Mouse (Mus musculus): ENCODE data around the gene Pgs1. TPM values are rescaled to one million over a fixed set of nuclear protein-coding genes. Genes with fewer than 3 reads are reported as not detected.

Pgs1 gene
- polyA plus RNA-seq, 1 experiment from 2014 or later, result 14.6 TPM

DNA sequence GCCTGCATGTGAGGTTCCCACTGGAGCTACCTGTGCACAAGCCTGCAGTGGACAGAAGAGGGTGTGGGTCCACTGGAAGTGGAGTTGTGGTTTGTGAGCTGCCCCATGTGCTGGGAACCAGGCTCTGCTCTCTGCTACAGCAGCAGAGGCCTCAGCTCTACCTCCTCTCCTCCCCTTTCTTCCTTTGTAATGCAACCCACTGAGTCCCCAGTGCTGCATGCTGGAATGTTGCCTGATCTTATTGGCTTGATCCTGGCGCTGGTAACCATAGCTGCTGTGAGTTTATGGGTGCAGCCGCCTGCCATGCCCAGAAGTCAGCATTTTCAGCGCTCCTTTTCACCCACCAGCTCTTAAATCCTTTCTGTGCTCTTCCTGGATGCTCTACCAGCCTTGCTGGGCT is 10.0 kb downstream of the Pgs1 start:
- H3K4me1 ChIP-seq (replicated peaks), result peaks cover 83% of the 10 kb centered on the region
- 0 out of 2 replicates have a peak overlapping the region, but pooled peaks have one; percentile 14 for H3K27ac ChIP-seq (replicated peaks)
- no peaks in the 10 kb centered on the region for H3K27me3 ChIP-seq
- no peak overlapping the region for H3K4me3 ChIP-seq (replicated peaks)
- peaks cover 29% of the 10 kb centered on the region for H3K36me3 ChIP-seq (replicated peaks)
- H3K9ac ChIP-seq, result no peak overlapping the region
- ATAC-seq (ENCODE audit: insufficient read depth), result no peak
- H3K4me2 ChIP-seq, result no peak overlapping the region
- H3K9me3 ChIP-seq (replicated peaks), result no peaks in the 10 kb centered on the region
- WGBS (ENCODE audit: insufficient replicate concordance), result 62% methylated on average over 3 of the region's 3 CpGs

DNA sequence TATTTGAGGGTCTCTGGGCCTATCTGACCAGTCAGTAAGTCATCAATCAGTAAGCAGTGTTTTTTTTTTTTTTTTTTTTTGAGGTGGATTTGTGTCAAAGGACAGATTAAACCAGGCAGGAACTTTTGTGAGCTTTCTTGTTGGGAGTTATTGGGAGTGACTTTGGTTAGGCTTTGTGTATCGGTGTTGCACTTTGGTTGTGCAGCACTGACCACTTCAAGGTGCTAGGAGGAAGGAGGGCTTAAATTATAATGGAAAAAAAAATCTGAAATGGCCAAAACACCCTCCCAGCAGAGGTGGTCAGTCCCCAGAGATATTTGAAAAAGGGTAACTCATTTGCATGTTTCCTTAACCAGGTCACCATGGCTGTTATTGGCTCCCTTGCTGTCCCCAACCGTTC is 11.0 kb downstream of the Pgs1 start:
- Histone ChIP-seq H3K27ac (replicated peaks) (no peak overlapping the region), H3K4me2 (no peak overlapping the region), H3K9ac (no peak overlapping the region), H3K4me3 (replicated peaks) (no peak overlapping the region), H3K9me3 (replicated peaks) (no peaks in the 10 kb centered on the region), H3K4me1 (replicated peaks) (peaks cover 83% of the 10 kb centered on the region), H3K27me3 (no peaks in the 10 kb centered on the region), H3K36me3 (replicated peaks) (peaks cover 40% of the 10 kb centered on the region)
- ATAC-seq (ENCODE audit: insufficient read depth), result no peak
- WGBS (ENCODE audit: insufficient replicate concordance), result 88% methylated on average over 2 of the region's 2 CpGs

DNA sequence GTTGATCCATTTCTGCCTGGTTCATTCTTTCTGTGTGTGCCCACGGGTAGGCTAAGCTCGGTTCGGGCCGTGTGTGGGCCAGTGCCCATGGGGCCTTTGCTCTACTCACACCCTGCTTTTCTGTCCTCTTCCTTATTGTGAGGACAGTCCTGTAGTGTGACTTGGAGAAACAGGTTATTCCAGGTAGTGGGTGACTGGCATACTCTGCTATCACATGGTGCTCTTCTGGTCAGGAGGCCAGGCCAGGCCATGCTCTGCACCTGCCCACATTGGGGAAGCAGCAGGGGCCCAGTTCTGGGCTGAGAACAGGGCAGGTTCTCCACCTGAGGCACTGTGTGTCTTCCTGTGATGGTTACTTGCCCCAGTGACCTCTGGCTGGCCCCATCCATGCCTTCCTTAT is 12.3 kb downstream of the Pgs1 start:
- H3K4me1 ChIP-seq (replicated peaks), result peaks cover 71% of the 10 kb centered on the region
- peak overlapping the region; percentile 100 for H3K27ac ChIP-seq (replicated peaks)
- 86% methylated on average over 4 of the region's 4 CpGs for WGBS (ENCODE audit: insufficient replicate concordance)
- no peaks in the 10 kb centered on the region for H3K9me3 ChIP-seq (replicated peaks)
- no peak overlapping the region for H3K4me3 ChIP-seq (replicated peaks)
- no peak overlapping the region for H3K4me2 ChIP-seq
- H3K27me3 ChIP-seq, result no peaks in the 10 kb centered on the region
- no peak for ATAC-seq (ENCODE audit: insufficient read depth)
- H3K9ac ChIP-seq, result no peak overlapping the region
- H3K36me3 ChIP-seq (replicated peaks), result peaks cover 51% of the 10 kb centered on the region

DNA sequence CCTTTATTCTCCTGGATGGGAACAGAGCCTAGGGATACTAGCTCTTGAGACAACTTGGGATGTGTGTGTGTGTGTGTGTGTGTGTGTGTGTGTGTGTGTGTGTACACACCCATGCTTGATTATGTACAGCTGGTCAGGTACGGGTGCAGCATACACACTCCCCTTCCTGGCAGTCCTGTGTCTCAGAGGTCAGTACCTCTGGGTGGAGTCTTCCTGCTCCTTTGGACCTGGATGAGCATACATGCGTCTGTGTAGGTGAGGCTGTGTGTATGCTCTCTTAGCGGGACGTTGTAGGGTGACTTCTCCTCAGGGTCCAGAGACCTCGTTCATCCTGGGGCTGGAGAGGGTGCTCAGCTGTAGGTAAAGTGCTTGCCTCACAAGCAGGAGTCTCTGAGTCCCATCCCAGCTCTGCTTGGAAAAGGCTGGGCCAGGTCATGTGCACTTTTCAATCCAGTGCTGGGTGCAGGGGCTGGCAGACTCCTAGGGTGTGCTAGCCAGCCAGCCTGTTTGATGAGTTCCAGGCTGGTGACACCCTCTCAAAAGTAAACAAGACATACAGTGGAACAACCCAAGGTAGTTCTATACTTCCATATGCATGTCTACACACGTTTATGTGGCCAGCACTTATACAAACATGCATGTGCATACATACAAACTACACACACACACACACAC is 13.3 kb downstream of the Pgs1 start:
- no peak for ATAC-seq (ENCODE audit: insufficient read depth)
- Histone ChIP-seq H3K9me3 (replicated peaks) (no peaks in the 10 kb centered on the region), H3K27me3 (no peaks in the 10 kb centered on the region), H3K4me3 (replicated peaks) (no peak overlapping the region), H3K9ac (peak overlapping the region; percentile 19; the same call in 1 of the 2 replicates), H3K36me3 (replicated peaks) (peaks cover 61% of the 10 kb centered on the region), H3K27ac (replicated peaks) (peak overlapping the region; percentile 100), H3K4me1 (replicated peaks) (peaks cover 67% of the 10 kb centered on the region), H3K4me2 (no peak overlapping the region)
- 72% methylated on average over 6 of the region's 6 CpGs for WGBS (ENCODE audit: insufficient replicate concordance)

DNA sequence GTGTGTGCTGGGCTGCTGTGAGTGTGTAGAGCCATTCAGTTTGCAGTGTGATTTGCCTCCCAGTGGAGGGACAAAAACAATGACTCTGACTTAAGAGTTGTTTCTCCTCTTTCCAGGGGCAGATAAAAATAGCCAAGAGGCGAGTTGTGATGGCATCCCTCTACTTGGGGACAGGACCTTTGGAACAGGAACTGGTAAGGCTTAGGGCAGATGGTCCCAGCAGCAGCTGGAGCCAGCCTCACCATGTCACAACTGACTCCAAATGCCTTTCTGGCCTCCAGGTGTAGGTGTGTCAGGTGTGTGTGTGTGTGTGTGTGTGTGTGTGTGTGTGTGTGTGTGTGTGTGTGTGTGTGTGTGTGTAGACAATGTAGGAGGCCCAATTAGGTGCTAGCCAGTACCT is 14.0 kb downstream of the Pgs1 start:
- H3K4me1 ChIP-seq (replicated peaks), result peaks cover 60% of the 10 kb centered on the region
- ATAC-seq (ENCODE audit: insufficient read depth), result peak; percentile 10; the same call in 1 of the 2 replicates
- H3K27ac ChIP-seq (replicated peaks), result peak overlapping the region; percentile 100
- no peaks in the 10 kb centered on the region for H3K27me3 ChIP-seq
- H3K9me3 ChIP-seq (replicated peaks), result no peaks in the 10 kb centered on the region
- 20% methylated on average over 1 of the region's 1 CpGs for WGBS (ENCODE audit: insufficient replicate concordance)
- peaks cover 68% of the 10 kb centered on the region for H3K36me3 ChIP-seq (replicated peaks)
- peak overlapping the region; percentile 72 for H3K4me2 ChIP-seq
- H3K9ac ChIP-seq, result peak overlapping the region; percentile 19; the same call in 1 of the 2 replicates
- H3K4me3 ChIP-seq (replicated peaks), result no peak overlapping the region

DNA sequence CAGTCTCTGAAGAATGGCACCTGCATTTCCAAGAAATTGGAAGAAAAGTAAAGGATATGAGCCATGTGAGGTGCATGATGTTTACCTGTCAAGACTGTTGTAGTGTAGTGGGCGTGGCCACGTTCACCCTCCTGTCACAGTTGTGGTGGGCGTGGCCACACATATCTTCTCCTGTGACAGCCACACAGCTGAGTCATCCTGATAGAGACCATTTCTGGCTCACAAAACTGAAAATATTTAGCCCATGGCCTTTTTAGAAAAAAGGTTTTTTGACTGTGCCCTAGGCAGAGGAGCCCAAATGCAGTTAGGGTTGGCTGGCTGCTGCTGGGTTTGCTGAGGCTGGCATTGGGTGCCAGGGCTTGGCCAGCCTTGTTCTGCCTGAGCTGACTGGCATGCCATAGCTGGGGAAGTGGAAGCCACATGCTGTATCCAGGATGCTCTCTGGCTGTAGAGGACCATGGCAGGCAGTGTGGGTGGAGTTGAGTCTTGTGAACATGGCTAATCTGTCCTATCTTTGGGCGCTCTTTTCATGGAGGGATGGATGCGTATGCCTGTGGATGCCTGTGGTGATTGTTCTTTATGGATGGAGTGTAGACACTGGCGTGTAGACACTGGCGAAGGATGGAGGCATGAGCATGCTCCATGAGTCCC is 14.6 kb downstream of the Pgs1 start:
- Histone ChIP-seq H3K9me3 (replicated peaks) (no peaks in the 10 kb centered on the region), H3K4me3 (replicated peaks) (peak overlapping the region; percentile 39), H3K27ac (replicated peaks) (peak overlapping the region; percentile 100), H3K9ac (peak overlapping the region; percentile 61), H3K4me1 (replicated peaks) (peaks cover 54% of the 10 kb centered on the region), H3K27me3 (no peaks in the 10 kb centered on the region), H3K36me3 (replicated peaks) (peaks cover 74% of the 10 kb centered on the region), H3K4me2 (peak overlapping the region; percentile 72)
- peak; percentile 88 for ATAC-seq (ENCODE audit: insufficient read depth)
- WGBS (ENCODE audit: insufficient replicate concordance), result 51% methylated on average over 7 of the region's 7 CpGs

DNA sequence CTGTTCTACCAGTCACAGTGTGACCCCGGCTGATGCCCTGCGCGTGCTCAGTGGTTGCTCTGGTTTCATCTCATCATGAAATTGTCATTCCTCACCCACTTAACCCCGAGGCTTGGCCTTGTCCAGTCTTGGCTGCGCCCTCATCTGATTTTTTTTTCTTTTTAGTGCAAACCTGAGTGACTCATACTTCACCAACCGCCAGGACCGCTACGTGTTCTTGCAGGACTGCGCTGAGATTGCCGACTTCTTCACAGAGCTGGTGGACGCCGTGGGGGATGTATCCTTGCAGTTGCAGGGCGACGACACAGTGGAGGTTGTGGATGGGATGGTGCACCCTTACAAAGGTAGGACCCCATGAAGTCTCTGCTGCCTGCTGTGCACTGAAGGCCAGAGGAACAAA is 17.1 kb downstream of the Pgs1 start:
- Histone ChIP-seq H3K27me3 (no peaks in the 10 kb centered on the region), H3K4me3 (replicated peaks) (no peak overlapping the region), H3K9me3 (replicated peaks) (no peaks in the 10 kb centered on the region), H3K9ac (no peak overlapping the region), H3K36me3 (replicated peaks) (peaks cover 82% of the 10 kb centered on the region), H3K4me1 (replicated peaks) (peaks cover 62% of the 10 kb centered on the region), H3K27ac (replicated peaks) (peak overlapping the region; percentile 29; the same call in 1 of the 2 replicates), H3K4me2 (no peak overlapping the region)
- ATAC-seq (ENCODE audit: insufficient read depth), result no peak
- 87% methylated on average over 14 of the region's 14 CpGs for WGBS (ENCODE audit: insufficient replicate concordance)

DNA sequence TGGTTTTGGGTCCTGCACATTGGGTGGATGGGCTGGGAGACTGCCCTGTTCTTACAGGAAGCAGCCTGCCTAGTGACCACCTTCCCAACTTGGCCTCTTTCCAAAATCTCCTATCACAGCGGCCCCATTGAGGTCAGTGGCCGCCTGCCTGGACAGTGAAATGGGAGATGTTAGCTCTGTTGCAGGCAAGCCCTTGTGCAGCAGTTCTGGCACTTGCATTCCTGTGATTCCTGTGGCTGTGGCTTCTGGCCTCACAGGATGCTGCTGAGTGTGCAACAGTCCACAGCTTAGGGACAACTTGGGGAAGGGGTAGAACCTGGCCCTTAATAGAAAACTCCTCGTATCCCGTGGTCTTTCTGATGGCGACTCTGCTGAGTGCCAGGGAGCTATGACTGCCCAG is 17.6 kb downstream of the Pgs1 start:
- H3K9me3 ChIP-seq (replicated peaks), result no peaks in the 10 kb centered on the region
- H3K9ac ChIP-seq, result no peak overlapping the region
- H3K27me3 ChIP-seq, result no peaks in the 10 kb centered on the region
- H3K27ac ChIP-seq (replicated peaks), result peak overlapping the region; percentile 29; the same call in 1 of the 2 replicates
- peaks cover 62% of the 10 kb centered on the region for H3K4me1 ChIP-seq (replicated peaks)
- H3K4me3 ChIP-seq (replicated peaks), result no peak overlapping the region
- peaks cover 77% of the 10 kb centered on the region for H3K36me3 ChIP-seq (replicated peaks)
- H3K4me2 ChIP-seq, result no peak overlapping the region
- 66% methylated on average over 5 of the region's 5 CpGs for WGBS (ENCODE audit: insufficient replicate concordance)
- ATAC-seq (ENCODE audit: insufficient read depth), result no peak

DNA sequence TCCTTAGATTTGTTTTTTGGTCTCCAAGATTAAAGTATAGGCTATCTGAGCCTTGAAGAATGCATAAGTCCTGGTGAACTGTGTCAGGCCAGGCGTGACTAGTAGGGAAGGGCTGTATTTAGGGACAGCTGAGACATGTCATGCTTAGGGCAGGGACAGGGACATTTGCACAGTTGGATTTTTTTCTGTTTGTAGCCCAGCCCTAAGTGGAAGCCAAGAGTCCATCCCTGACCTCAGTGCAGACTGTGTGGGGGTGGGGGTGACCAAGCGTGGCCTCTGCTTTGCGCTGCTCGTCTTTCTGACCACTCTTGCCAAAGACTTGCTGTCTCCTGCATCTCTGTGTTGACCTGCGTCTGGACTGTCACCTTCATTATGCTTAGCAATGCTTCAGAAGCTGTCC is 18.1 kb downstream of the Pgs1 start:
- Histone ChIP-seq H3K27ac (replicated peaks) (no peak overlapping the region), H3K9me3 (replicated peaks) (no peaks in the 10 kb centered on the region), H3K27me3 (no peaks in the 10 kb centered on the region), H3K4me3 (replicated peaks) (no peak overlapping the region), H3K9ac (no peak overlapping the region), H3K36me3 (replicated peaks) (peaks cover 75% of the 10 kb centered on the region), H3K4me1 (replicated peaks) (peaks cover 62% of the 10 kb centered on the region), H3K4me2 (no peak overlapping the region)
- WGBS (ENCODE audit: insufficient replicate concordance), result 80% methylated on average over 5 of the region's 5 CpGs
- ATAC-seq (ENCODE audit: insufficient read depth), result no peak

DNA sequence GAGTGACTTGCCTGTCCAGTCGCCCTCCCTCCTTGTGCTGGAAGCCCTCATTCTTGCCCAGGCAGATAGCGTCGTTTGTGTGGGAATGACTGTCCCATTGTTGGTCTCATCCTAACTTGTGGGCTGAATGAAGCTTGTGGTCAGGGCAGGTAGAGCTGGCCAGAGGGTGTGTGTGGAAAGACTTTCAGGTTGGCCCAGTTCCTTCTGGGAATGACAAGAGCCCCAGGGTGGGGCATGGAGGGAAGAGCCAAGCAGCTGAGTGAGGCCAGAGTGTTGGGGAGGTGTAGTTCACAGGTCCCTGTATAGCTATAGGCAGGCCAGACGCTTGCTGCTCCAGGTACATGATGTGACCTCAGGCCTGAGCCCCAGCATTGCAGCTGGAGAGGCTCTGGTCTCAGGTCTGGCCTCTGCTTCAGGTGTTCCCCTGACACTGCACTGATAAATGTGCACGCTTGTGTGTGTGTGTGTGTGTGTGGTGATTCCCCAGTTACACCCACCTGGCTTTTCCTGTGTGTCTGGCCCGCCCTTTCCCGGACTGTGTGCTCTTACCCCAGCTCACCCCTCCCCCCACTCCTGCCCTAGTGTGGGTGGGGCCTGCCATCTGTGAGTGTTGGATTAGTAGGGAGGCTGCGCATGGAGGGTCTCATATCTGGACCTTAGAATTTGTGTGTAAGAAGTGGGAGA is 21.5 kb downstream of the Pgs1 start:
- H3K4me3 ChIP-seq (replicated peaks), result no peak overlapping the region
- H3K4me2 ChIP-seq, result peak overlapping the region; percentile 10; the same call in 1 of the 2 replicates
- H3K9ac ChIP-seq, result no peak overlapping the region
- H3K4me1 ChIP-seq (replicated peaks), result peaks cover 57% of the 10 kb centered on the region
- H3K9me3 ChIP-seq (replicated peaks), result no peaks in the 10 kb centered on the region
- H3K36me3 ChIP-seq (replicated peaks), result peaks cover 61% of the 10 kb centered on the region
- H3K27ac ChIP-seq (replicated peaks), result peak overlapping the region; percentile 59; the same call in 1 of the 2 replicates
- ATAC-seq (ENCODE audit: insufficient read depth), result peak; percentile 62
- no peaks in the 10 kb centered on the region for H3K27me3 ChIP-seq
- 45% methylated on average over 8 of the region's 8 CpGs for WGBS (ENCODE audit: insufficient replicate concordance)

DNA sequence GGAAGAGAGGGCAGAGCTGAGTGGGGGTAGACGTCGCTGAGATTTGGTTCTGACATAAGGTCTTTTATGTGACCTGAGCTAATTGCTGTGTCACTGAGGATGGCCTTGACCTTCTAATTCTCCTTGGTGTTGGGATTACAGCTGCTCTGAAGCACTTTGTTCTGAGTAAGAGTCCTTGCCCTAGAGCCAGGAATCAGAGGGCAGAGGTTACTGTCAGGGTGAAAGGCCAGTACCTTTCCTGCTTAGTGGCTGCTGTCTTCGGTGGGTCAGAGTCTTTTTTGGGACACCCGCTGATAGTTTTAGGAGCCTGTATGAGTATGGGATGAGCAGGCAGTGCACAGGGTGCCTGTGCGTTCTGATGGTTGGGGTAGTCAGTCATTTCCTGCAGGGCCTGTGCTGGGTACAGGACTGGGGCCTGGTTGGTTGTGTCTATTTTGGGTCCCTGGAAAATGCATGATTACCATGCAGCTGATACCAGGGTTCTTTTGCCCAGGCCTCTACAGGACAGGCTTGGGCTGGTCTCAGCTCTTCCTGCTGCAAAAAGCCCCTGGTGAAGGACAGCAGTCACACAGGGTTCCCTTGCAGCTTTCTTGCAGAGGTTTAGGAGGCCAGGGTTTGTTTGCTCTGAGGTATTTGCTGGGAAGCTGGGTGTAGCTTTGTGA is 22.2 kb downstream of the Pgs1 start:
- Histone ChIP-seq H3K4me3 (replicated peaks) (no peak overlapping the region), H3K9me3 (replicated peaks) (no peaks in the 10 kb centered on the region), H3K27ac (replicated peaks) (peak overlapping the region; percentile 59; the same call in 1 of the 2 replicates), H3K4me2 (peak overlapping the region; percentile 10; the same call in 1 of the 2 replicates), H3K36me3 (replicated peaks) (peaks cover 61% of the 10 kb centered on the region), H3K27me3 (no peaks in the 10 kb centered on the region), H3K4me1 (replicated peaks) (peaks cover 58% of the 10 kb centered on the region), H3K9ac (no peak overlapping the region)
- 57% methylated on average over 5 of the region's 5 CpGs for WGBS (ENCODE audit: insufficient replicate concordance)
- ATAC-seq (ENCODE audit: insufficient read depth), result no peak

Data from liver, embryonic 15.5 days (tissue).